Mouse (Mus musculus): ENCODE data around the gene Acan.
A peak's percentile ranks its signal among the peaks of the same experiment; 100 is the strongest.

The Acan gene

DNA sequence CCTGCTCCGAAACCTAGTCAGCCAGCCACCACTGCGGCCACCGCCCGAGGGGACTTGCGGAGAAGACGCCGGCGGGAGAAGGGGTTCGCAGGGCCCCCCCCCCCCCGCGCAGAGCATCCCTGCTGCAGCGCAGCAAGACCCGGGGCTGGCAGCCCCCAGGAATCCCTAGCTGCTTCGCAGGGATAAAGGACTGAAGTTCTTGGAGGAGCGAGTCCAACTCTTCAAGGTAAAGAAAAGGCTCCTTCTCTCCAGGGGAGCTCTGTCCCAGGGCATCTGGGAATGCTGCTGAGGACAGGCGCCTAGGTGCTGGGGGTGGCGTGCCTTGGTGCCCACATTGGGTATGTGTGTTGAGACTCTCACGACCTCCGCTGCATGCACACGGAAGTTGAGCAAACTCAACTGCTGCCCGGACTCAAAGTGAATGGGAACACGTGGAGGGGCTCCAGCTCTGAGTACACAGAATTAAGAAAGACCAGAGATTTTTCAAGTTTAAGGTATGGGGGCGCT is at the start of gene Acan:
Gene Acan, plus strand, starts transcription at position 101 of the 507 bp plus-strand sequence.
- DNase-seq = no peak

GRCm38 (mm10) chr7:79021293-79021905 is 31.9 kb upstream of the Acan start:
- DNase-seq = no peak

- DNase-seq = no peak
Observed at GRCm38 (mm10) chr7:79029138-79029537, 24.1 kb upstream of the Acan start.

DNA sequence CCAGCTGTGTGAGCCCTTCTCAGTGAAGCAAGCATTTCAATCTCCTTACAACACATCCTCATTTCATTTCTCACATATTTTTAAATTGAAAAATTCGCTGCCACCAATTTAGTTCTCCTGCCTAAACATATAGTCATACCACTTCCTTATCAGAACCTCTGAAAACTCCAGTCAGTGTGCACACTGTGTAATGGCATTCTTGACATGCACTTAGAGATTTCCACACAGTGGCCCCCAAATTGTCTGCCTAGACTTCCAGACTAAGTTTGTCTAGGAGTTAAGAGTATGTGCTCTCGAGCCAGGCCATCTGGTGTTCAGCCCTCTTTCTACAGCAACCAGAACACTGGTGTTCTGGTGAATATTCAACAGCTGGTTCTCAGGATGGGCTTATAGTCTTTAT is 19.5 kb upstream of the Acan start:
- DNase-seq = no peak

- DNase-seq = no peak
Observed at GRCm38 (mm10) chr7:79034521-79034920, 18.8 kb upstream of the Acan start.

- no peak for DNase-seq
Observed at GRCm38 (mm10) chr7:79052081-79052480, 1.2 kb upstream of the Acan start.

DNA sequence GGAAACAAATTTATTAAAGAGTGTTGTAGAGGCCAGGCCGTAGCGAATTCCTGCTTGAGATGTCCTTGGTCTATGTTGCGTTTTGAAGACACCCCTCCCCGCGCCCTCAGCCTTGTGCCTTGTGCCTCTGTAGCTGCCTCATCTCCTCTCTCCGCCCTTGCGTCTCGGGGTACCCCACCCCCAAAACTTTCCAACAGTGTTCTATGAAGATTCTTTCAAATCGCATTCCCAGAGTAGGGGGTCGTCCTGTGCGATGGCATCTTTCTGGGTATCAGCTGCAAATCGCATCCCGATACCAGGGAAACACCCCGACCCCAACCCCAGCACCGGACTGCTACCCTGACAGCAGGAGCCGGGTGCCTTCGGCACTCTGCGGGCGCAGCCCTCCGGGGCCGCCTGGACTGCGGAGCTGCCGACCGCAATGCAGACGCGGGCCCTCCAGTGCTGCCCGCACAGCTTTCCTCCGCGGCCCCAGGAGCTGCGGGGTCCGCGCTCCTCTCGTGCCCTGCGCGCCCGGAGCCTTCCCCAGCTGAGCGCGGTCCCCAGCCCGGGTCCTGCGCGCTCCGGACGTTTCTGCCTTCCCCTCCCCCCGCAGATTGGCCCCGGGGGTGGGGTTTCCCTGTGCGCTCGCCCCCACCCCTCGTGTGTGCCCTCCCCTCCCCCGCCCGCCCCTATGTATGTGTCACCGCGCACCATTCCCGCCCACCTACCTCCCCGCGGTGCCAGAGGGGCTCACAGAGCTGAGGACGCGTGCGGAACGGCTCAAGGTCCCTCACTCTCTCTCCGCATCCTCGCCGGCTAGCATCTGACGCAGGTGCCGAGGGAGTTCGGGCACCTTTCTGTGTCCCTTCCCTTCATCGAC is 531 bp upstream of the Acan start:
- no peak for DNase-seq

GRCm38 (mm10) chr7:79054111-79054510 is 828 bp downstream of the Acan start:
- no peak for DNase-seq

DNA sequence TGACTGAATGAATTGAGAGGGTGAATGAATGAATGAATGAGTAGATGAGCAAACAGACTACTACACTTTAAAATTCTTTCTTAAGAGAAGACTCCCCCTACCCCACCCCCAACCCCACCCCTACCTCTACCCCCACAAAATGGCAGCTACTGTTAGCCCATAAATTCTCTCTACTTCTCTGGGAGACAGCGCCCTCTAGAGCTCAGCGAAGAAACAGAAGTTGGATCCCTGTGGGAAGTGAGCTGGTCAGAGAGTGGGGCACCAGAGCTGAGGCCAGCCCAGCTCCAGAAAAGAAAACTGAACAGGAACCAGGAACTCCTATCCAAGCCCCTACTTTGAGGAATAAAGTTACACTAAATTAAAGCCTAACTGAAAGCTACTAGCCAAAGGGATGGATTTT is 5.3 kb downstream of the Acan start:
- no peak for DNase-seq

DNA sequence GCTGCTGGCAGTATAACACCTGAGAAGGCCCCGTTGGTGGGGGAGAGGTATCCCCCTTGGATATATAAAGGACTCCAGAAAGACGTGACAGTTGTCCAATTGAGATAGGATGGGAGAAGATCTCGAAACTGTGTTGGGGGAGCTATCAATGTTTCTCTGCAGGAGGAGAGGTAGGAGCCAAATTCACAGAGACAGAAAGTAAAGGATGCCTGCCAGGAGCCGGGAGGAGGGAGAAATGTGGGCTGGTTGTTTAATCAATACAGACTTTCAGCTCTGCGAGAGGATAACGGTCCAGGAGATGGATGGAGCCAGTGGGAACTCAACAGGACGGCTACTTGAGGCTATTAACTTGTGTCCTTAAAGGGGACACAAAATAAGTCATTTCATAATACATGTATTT is 14.2 kb downstream of the Acan start:
- no peak for DNase-seq

DNA sequence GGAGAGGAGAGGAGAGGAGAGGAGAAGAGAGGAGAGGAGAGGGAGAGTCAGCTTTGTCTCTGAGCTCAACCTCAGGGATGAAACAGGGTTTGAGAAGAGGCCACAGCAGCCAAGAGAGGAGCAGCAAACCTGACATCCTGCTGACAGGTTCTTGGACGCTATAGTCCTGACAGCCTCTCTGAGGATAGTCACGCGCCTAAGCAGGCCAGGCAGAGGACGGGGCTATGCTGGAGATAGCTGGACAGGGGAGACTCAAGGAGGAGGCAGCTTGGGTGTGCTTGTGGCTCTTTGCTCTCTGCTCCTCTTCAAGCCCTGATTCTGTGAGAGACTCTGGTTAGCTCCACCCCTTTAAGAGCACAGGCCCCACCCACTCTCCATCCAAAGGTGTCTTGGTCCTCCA is 14.9 kb downstream of the Acan start:
- no peak for DNase-seq

DNA sequence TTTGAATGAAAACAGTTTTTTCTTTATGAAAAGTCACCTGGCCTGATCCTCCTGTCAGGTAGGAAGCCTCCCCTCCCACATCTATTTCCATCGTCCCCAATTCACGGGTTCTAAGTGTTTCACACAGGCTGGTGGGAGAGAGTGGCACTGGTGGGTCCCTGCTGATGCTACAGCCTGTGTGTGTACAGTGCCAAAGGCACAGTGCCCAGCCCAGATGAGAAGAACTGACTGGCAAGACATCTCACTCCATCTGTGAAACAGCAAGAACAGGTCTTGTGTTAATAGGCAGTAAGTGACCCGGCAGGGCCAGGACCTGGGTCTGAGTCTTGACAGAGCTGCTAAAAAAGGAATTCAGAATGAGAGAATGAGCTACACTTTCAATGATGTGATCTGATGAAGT is 25.9 kb downstream of the Acan start:
- DNase-seq = no peak

GRCm38 (mm10) chr7:79080572-79081399 is 27.5 kb downstream of the Acan start:
- DNase-seq = peak; percentile 61

GRCm38 (mm10) chr7:79089111-79089510 is 35.8 kb downstream of the Acan start:
- DNase-seq = peak; percentile 19

GRCm38 (mm10) chr7:79096492-79096891 is 43.2 kb downstream of the Acan start:
- DNase-seq = no peak

GRCm38 (mm10) chr7:79113848-79114247 is 60.6 kb downstream of the Acan start:
- no peak for DNase-seq

DNA sequence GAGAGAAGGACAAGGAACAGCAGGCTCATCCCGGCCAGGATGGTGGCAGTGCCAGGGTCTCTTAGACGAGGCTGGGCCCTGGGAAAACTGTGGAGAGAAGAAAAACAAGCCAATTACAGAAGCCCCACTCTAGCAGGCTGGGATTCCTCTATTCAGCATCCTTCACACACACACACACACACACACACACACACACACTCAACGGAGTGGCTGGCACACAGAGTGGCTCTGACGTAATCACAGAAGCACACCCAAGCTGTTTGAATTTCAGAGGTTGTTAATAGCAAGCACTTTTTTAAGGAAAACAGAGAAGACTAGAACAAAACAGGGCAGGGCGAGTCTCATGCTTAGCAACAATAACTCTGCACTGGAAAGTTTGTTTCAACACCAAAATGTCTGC is 70.2 kb downstream of the Acan start:
- no peak for DNase-seq

GRCm38 (mm10) chr7:79129883-79130282 is 76.6 kb downstream of the Acan start:
- DNase-seq = no peak

- DNase-seq = no peak
Observed at GRCm38 (mm10) chr7:79130385-79130784, 77.1 kb downstream of the Acan start.

- DNase-seq = peak; percentile 17
Observed at GRCm38 (mm10) chr7:79130843-79131444, 77.7 kb downstream of the Acan start, which contains the start of gene Hapln3. TSS of gene Hapln3 (minus strand) at chr7:79131018.

DNA sequence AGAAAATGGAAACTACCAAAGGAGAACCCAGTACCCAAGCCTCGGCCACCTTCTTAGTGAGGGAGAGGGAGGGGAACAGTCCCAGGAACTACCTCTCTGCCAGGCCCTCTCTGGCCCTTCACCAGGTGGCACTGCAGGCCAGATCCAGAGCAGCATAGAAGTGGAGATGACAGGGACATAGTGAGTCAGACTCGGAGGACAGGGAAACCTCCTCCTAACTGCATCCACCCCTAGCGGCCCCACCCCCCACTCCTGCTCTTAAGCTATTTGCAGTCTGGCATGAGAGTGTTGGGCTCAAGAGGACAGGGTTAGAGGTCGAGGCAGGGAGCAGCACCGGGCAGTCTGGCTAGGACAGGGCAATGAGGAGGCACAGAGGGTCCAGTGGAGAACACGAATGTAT is 80.1 kb downstream of the Acan start:
- no peak for DNase-seq

DNA sequence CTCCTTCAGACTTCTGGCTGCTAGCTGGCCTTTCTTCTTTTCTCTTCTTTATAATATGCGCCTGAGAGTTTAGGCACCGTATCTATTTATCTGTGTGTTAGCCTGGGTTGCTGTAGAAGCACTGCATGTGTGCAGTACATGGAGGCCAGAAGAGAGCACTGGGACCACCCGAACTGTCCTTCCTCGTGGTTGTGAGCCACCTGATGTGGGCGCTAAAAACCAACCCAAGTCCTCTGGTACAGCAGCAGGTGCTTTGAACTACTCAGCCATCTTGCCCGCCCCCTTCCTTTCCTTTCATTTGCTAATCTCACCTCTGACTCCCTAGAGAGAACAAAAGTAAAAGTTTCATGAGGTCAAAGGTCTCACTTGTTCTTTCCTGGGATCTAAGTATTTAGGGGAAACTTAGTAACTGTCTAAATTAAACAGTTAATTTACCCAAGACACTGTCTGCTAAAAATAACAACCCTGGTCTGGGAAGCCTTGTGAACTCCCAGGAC is 86.1 kb downstream of the Acan start:
- DNase-seq = no peak

All from kidney, adult 18-20 months (tissue).